Mouse (Mus musculus) MEL (cell line): ENCODE results near the gene Parp12. TPM values are rescaled to one million over a fixed set of nuclear protein-coding genes. Genes with fewer than 3 reads are reported as not detected.

ENCODE experiments used
- DNase-seq: peaks from one replicate; pipeline ENCODE4 v3.0.0; 2011; ENCODE audit warnings: low read depth, low spot score
- H3K27ac ChIP-seq: 2 replicates; pipeline ENCODE4 v1.5.1; 2012; ENCODE audit warnings: low read depth, mild to moderate bottlenecking, control low read depth, low read length, moderate library complexity; ENCODE audit not compliant: control insufficient read depth
- H3K27me3 ChIP-seq, 2 experiments: fragments of 150-350 bp in 1 of 2; sonication (generic) in 1 of 2; 2 replicates each; pipeline ENCODE4 v1.6.1; 2012; ENCODE audit warnings: low read length in 2 of 2, mild to moderate bottlenecking in 2 of 2, improper control_type of control experiment in 1 of 2, moderate library complexity in 1 of 2; ENCODE audit not compliant: insufficient read depth in 2 of 2, control insufficient read depth in 1 of 2
- H3K36me3 ChIP-seq, 2 experiments: 2 replicates each; pipeline ENCODE4 v1.6.1; 2012 to 2014; ENCODE audit warnings: low read length in 2 of 2, improper control_type of control experiment in 1 of 2, inconsistent platforms in 1 of 2, mild to moderate bottlenecking in 1 of 2; ENCODE audit not compliant: insufficient read depth in 2 of 2, control insufficient read depth in 1 of 2
- H3K4me1 ChIP-seq, 2 experiments: fragments of 150-350 bp in 1 of 2; sonication (generic) in 1 of 2; 2 replicates each; pipeline ENCODE4 v1.6.1; 2012; ENCODE audit warnings: low read length in 2 of 2, improper control_type of control experiment in 1 of 2, mild to moderate bottlenecking in 1 of 2; ENCODE audit not compliant: insufficient read depth in 2 of 2, control insufficient read depth in 1 of 2
- H3K4me3 ChIP-seq, 2 experiments: fragments of 150-350 bp in 1 of 2; sonication (generic) in 1 of 2; 2 replicates each; pipeline ENCODE4 v1.5.1; 2012; ENCODE audit warnings: low read depth in 2 of 2, low read length in 2 of 2, mild to moderate bottlenecking in 2 of 2, moderate library complexity in 2 of 2, control low read depth in 1 of 2, improper control_type of control experiment in 1 of 2; ENCODE audit not compliant: control insufficient read depth in 1 of 2, insufficient read depth in 1 of 2
- H3K79me2 ChIP-seq: 2 replicates; pipeline ENCODE4 v1.6.1; 2012; ENCODE audit warnings: mild to moderate bottlenecking, low read length, moderate library complexity; ENCODE audit not compliant: control insufficient read depth, poor library complexity, insufficient read depth
- H3K9ac ChIP-seq: 2 replicates; pipeline ENCODE4 v1.6.1; 2012; ENCODE audit warnings: low read depth, mild to moderate bottlenecking, control low read depth, low read length, moderate library complexity; ENCODE audit not compliant: control insufficient read depth, poor library complexity, severe bottlenecking
- H3K9me3 ChIP-seq: fragments of 150-350 bp; sonication (generic); replicated peaks from 2 replicates; pipeline ENCODE4 v1.6.1; 2012; ENCODE audit warnings: mild to moderate bottlenecking, low read length, improper control_type of control experiment, moderate library complexity; ENCODE audit not compliant: insufficient read depth
- CHD1 ChIP-seq: IDR thresholded peaks from 2 replicates; pipeline ENCODE4 v1.6.1; 2012; ENCODE audit warnings: low read depth, mild to moderate bottlenecking, inconsistent platforms, low read length, improper control_type of control experiment
- CHD2 ChIP-seq: IDR thresholded peaks from 2 replicates; pipeline ENCODE4 v1.6.1; 2011; ENCODE audit warnings: low read length, improper control_type of control experiment
- ELF1 ChIP-seq: IDR thresholded peaks from 2 replicates; pipeline ENCODE4 v1.6.1; 2014; ENCODE audit warnings: low read depth, mild to moderate bottlenecking, inconsistent platforms, low read length, improper control_type of control experiment, moderate library complexity
- EP300 ChIP-seq, 2 experiments: IDR thresholded peaks; 2 replicates each; pipeline ENCODE4 v1.6.1; 2011; ENCODE audit warnings: improper control_type of control experiment in 2 of 2, low read length in 2 of 2, low read depth in 1 of 2, mild to moderate bottlenecking in 1 of 2
- ETS1 ChIP-seq: IDR thresholded peaks from 2 replicates; pipeline ENCODE4 v1.6.1; 2012; ENCODE audit warnings: low read depth, mild to moderate bottlenecking, inconsistent platforms, low read length, improper control_type of control experiment, moderate library complexity
- HCFC1 ChIP-seq: IDR thresholded peaks from 2 replicates; pipeline ENCODE4 v1.6.1; 2012; ENCODE audit warnings: low read depth, mild to moderate bottlenecking, inconsistent platforms, low read length, improper control_type of control experiment, moderate library complexity
- MAX ChIP-seq: IDR thresholded peaks from 2 replicates; pipeline ENCODE4 v1.6.1; 2011; ENCODE audit warnings: low read length, improper control_type of control experiment
- MEF2A ChIP-seq: IDR thresholded peaks from 2 replicates; pipeline ENCODE4 v1.6.1; 2014; ENCODE audit warnings: low read depth, mild to moderate bottlenecking, inconsistent platforms, low read length, improper control_type of control experiment; ENCODE audit not compliant: poor library complexity, insufficient replicate concordance, severe bottlenecking; ENCODE audit errors: extremely low read depth
- MXI1 ChIP-seq: IDR thresholded peaks from 2 replicates; pipeline ENCODE4 v1.6.1; 2011; ENCODE audit warnings: mild to moderate bottlenecking, low read depth, low read length, improper control_type of control experiment
- MYB ChIP-seq: IDR thresholded peaks from 2 replicates; pipeline ENCODE4 v1.6.1; 2011; ENCODE audit warnings: mild to moderate bottlenecking, low read depth, low read length, improper control_type of control experiment
- NELFE ChIP-seq: IDR thresholded peaks from 2 replicates; pipeline ENCODE4 v1.6.1; 2011; ENCODE audit warnings: low read depth, low read length, improper control_type of control experiment
- NRF1 ChIP-seq: IDR thresholded peaks from 2 replicates; pipeline ENCODE4 v1.6.1; 2014; ENCODE audit warnings: low read depth, mild to moderate bottlenecking, inconsistent platforms, low read length, improper control_type of control experiment, moderate library complexity; ENCODE audit not compliant: poor library complexity, insufficient read depth, severe bottlenecking
- POLR2AphosphoS5 ChIP-seq: IDR thresholded peaks from 2 replicates; pipeline ENCODE4 v1.6.1; 2012; ENCODE audit warnings: low read depth, borderline replicate concordance, mild to moderate bottlenecking, inconsistent platforms, low read length, moderate library complexity, mixed read lengths
- TAL1 ChIP-seq: IDR thresholded peaks from 2 replicates; pipeline ENCODE4 v1.6.1; 2012; ENCODE audit warnings: mild to moderate bottlenecking, inconsistent platforms, low read length, moderate library complexity, mixed read lengths
- TBP ChIP-seq: IDR thresholded peaks from 2 replicates; pipeline ENCODE4 v1.8.0; 2011; ENCODE audit warnings: low read depth, low read length, improper control_type of control experiment
- TCF12 ChIP-seq: IDR thresholded peaks from 2 replicates; pipeline ENCODE4 v1.6.1; 2014; ENCODE audit warnings: low read depth, mild to moderate bottlenecking, inconsistent platforms, low read length, improper control_type of control experiment, moderate library complexity
- ZC3H11A ChIP-seq: IDR thresholded peaks from 2 replicates; pipeline ENCODE4 v1.6.1; 2012; ENCODE audit warnings: low read depth, mild to moderate bottlenecking, inconsistent platforms, low read length, improper control_type of control experiment
- ZKSCAN1 ChIP-seq: IDR thresholded peaks from 2 replicates; pipeline ENCODE4 v1.6.1; 2012; ENCODE audit warnings: low read depth, mild to moderate bottlenecking, inconsistent platforms, low read length, improper control_type of control experiment, moderate library complexity
- ZMIZ1 ChIP-seq: IDR thresholded peaks from 2 replicates; pipeline ENCODE4 v1.6.1; 2012; ENCODE audit warnings: low read depth, mild to moderate bottlenecking, inconsistent platforms, low read length, improper control_type of control experiment, moderate library complexity
- ZNF384 ChIP-seq: IDR thresholded peaks from 2 replicates; pipeline ENCODE4 v1.6.1; 2012; ENCODE audit warnings: low read depth, mild to moderate bottlenecking, inconsistent platforms, low read length, improper control_type of control experiment
- polyA plus RNA-seq, 2 experiments: library from polyadenylated mRNA; stranded (reverse) in 1 of 2; unstranded in 1 of 2; fragments of >175 nt in 1 of 2; fragments of >200 nt in 1 of 2; gene quantifications; 2 replicates each; pipeline versions ENCODE4 v1.2.1 to v1.2.4; 2012; ENCODE audit warnings: low replicate concordance in 2 of 2, low read depth in 1 of 2; ENCODE audit not compliant: insufficient read length in 2 of 2, insufficient read depth in 1 of 2, missing spikeins in 1 of 2
- total RNA-seq: library from RNA; depleted of rRNA; stranded (reverse); fragments of 300-350 nt; gene quantifications from 2 replicates; pipeline ENCODE4 v1.2.3, GENCODE M21; 2012

Gene Parp12
- total and polyA plus RNA-seq, 3 experiments: 5.2 to 8.6 TPM; not detected in 1

- Histone ChIP-seq H3K4me3 (no peak overlapping the region), H3K9ac (no peak overlapping the region), H3K4me1 (peaks cover 0 to 5% of the 10 kb centered on the region in 2 experiments; a peak in 2 of 4 replicates), H3K27me3 (no peaks in the 10 kb centered on the region), H3K79me2 (no peaks in the 10 kb centered on the region), H3K9me3 (no peaks in the 10 kb centered on the region), H3K27ac (no peak overlapping the region), H3K36me3 (peaks cover 0 to 3% of the 10 kb centered on the region in 2 experiments; a peak in 2 of 4 replicates)
- TF ChIP-seq TCF12: no peak
- TF ChIP-seq NELFE: no peak
- no peak for TF ChIP-seq MEF2A
- no peak for TF ChIP-seq ZC3H11A
- no peak for TF ChIP-seq MAX
- no peak for TF ChIP-seq ZKSCAN1
- no peak for DNase-seq
Observed at GRCm38 (mm10) chr6:39050836-39051235, 67.3 kb downstream of the Parp12 start.

- Histone ChIP-seq H3K27me3 (no peaks in the 10 kb centered on the region), H3K9ac (no peak overlapping the region), H3K4me1 (peaks cover 2 to 14% of the 10 kb centered on the region in 2 experiments; a peak in 2 of 4 replicates), H3K9me3 (no peaks in the 10 kb centered on the region), H3K36me3 (peaks cover 0 to 5% of the 10 kb centered on the region in 2 experiments; a peak in 2 of 4 replicates), H3K27ac (no peak overlapping the region), H3K4me3 (no peak overlapping the region), H3K79me2 (no peaks in the 10 kb centered on the region)
- TF ChIP-seq HCFC1: no peak
- no peak for TF ChIP-seq MXI1
- no peak for TF ChIP-seq NRF1
- no peak for TF ChIP-seq MYB
- TF ChIP-seq CHD1: no peak
- no peak for TF ChIP-seq POLR2AphosphoS5
- no peak for TF ChIP-seq ETS1
- TF ChIP-seq ZC3H11A: no peak
- no peak for TF ChIP-seq ELF1
- no peak for TF ChIP-seq EP300 (IDR thresholded peaks at IDR 0.05; ENCODE audit: low read depth in 1 of 2, low read length in 2 of 2)
- TF ChIP-seq TAL1: no peak
- no peak for TF ChIP-seq CHD2
- TF ChIP-seq TCF12: no peak
- no peak for TF ChIP-seq TBP
- TF ChIP-seq ZMIZ1: no peak
- TF ChIP-seq ZNF384: no peak
- no peak for DNase-seq
Observed at GRCm38 (mm10) chr6:39049141-39049540, 69.0 kb downstream of the Parp12 start.
